Mouse (Mus musculus) spleen, adult 2 months (tissue): ENCODE results near the gene Psmd12.

ENCODE experiments used
- CTCF ChIP-seq: fragments of 200-500 bp; IDR thresholded peaks from 2 replicates; pipeline ENCODE4 v1.5.1; 2011; ENCODE audit warnings: mild to moderate bottlenecking, inconsistent platforms; ENCODE audit not compliant: insufficient read depth, insufficient read length, insufficient replicate concordance; ENCODE audit errors: extremely low read depth
- POLR2A ChIP-seq: fragments of 200-500 bp; IDR thresholded peaks from 2 replicates; pipeline ENCODE4 v1.6.1; 2011; ENCODE audit warnings: low read depth, low read length, inconsistent platforms

DNA sequence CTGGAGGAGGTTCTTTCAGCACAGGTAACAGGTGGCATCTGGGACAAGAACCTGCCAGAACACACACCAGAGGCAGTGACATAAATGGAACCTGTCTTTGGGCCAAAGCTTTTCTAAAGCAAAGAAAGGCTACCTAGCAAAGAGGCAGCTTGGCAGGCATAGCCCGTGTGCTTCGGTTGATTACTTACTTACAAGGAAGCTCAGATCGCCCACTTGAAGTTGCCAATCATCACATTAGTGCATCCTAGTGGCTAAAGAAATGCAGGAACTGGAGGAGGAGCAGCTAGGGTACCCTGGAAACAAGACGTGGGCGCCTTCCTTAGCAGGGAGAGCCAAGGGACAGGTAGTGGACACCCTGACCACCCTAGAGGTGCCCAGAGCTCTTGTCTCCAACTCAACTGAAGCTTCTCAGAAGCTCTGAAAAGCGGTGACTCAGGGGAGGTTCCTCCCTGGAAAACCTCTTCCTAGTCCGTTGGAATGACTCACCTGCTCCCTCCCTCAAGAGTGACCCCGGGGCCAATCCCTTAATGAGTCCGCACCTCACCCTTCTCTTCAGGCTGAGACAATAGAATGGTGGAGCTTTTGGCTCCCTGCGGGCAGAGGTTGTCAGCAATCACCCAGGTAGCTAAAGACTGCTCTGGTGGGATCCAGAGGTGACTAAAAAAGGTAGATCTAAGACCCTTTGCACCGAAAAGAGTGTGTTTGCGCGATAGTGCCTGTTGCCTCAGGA lies 66.6 kb downstream of the Psmd12 start:
- no peak for TF ChIP-seq POLR2A
- TF ChIP-seq CTCF, result no peak
